In the genomic region with DNA sequence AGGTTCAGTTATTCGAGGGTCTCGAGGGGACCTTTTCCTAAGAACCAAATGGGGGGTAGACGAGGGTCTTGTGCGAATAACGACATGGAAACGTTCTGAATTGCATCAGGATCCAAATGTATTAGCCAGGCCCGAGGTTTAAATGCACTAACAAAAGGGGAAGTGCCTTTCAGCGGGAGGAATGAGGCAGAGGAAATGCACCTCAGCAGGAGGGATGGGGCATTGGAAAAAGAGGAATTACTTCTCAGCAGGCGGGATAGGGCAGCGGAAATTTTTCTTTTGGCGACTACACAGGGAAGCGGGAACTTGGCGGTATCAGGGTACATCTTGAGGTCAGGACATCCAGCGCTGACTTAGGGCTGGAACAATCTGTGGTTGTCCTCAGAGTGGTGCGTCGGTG, we compare ENCODE assay signal across 42 mouse cellular contexts. TPM values are rescaled to one million over a fixed set of nuclear protein-coding genes. Genes with fewer than 3 reads are reported as not detected.
"Had no signal": no experiment of that assay in that cellular context is flagged by ENCODE, and none has a peak within 500 bp of the region (broad histone marks: within the 10 kb centered on the region; RNA-seq: fewer than 3 reads in every experiment).

No protein-coding gene starts in this region.

RNA-seq across cellular contexts. Expression of a gene that starts 9.0 kb away (rescaled TPM):
- total RNA-seq: heart, postnatal 10 days; heart, postnatal 14 days; heart, postnatal 25 days; heart, postnatal 36 days; heart, postnatal 4 days; hematopoietic stem cell, adult 5-6 weeks; hindbrain, postnatal 0 days; layer of hippocampus, adult 18-20 months; layer of hippocampus, adult 2 months; layer of hippocampus, adult 8-10 months; layer of hippocampus, postnatal 10 days; layer of hippocampus, postnatal 14 days; layer of hippocampus, postnatal 25 days; layer of hippocampus, postnatal 36 days; left cerebral cortex, adult 18-20 months; left cerebral cortex, adult 2 months; left cerebral cortex, adult 8-10 months had no signal
- polyA plus RNA-seq: heart, embryonic 11.5 days; heart, embryonic 12.5 days; heart, embryonic 13.5 days; heart, embryonic 14.5 days; heart, embryonic 15.5 days; heart, embryonic 16.5 days; heart, postnatal 0 days; hindbrain, embryonic 10.5 days; hindbrain, embryonic 11.5 days; hindbrain, embryonic 12.5 days; hindbrain, embryonic 13.5 days; hindbrain, embryonic 14.5 days; hindbrain, embryonic 15.5 days; hindbrain, embryonic 16.5 days; hindbrain, postnatal 0 days; inflammation-experienced regulatory T-cells, adult 6 months; intestine, embryonic 14.5 days; intestine, embryonic 15.5 days; intestine, embryonic 16.5 days; intestine, postnatal 0 days; kidney, adult 2 months; kidney, embryonic 14.5 days; kidney, embryonic 15.5 days; kidney, embryonic 16.5 days; large intestine, adult 2 months had no signal

RNA-seq across cellular contexts. Expression of a gene that starts 53.4 kb away (rescaled TPM):
- total RNA-seq: heart, postnatal 10 days; heart, postnatal 14 days; heart, postnatal 25 days; heart, postnatal 36 days; heart, postnatal 4 days; hematopoietic stem cell, adult 5-6 weeks; hindbrain, postnatal 0 days; layer of hippocampus, adult 18-20 months; layer of hippocampus, adult 2 months; layer of hippocampus, adult 8-10 months; layer of hippocampus, postnatal 10 days; layer of hippocampus, postnatal 14 days; layer of hippocampus, postnatal 25 days; layer of hippocampus, postnatal 36 days; left cerebral cortex, adult 18-20 months; left cerebral cortex, adult 2 months; left cerebral cortex, adult 8-10 months had no signal
- polyA plus RNA-seq: heart, embryonic 11.5 days; heart, embryonic 12.5 days; heart, embryonic 13.5 days; heart, embryonic 14.5 days; heart, embryonic 15.5 days; heart, embryonic 16.5 days; heart, postnatal 0 days; hindbrain, embryonic 10.5 days; hindbrain, embryonic 11.5 days; hindbrain, embryonic 12.5 days; hindbrain, embryonic 13.5 days; hindbrain, embryonic 14.5 days; hindbrain, embryonic 15.5 days; hindbrain, embryonic 16.5 days; hindbrain, postnatal 0 days; inflammation-experienced regulatory T-cells, adult 6 months; intestine, embryonic 14.5 days; intestine, embryonic 15.5 days; intestine, embryonic 16.5 days; intestine, postnatal 0 days; kidney, adult 2 months; kidney, embryonic 14.5 days; kidney, embryonic 16.5 days; large intestine, adult 2 months had no signal

RNA-seq across cellular contexts. Expression of a gene that starts 59.9 kb away (rescaled TPM):
- total RNA-seq: heart, postnatal 10 days; heart, postnatal 14 days; heart, postnatal 25 days; heart, postnatal 36 days; heart, postnatal 4 days; hematopoietic stem cell, adult 5-6 weeks; hindbrain, postnatal 0 days; layer of hippocampus, adult 18-20 months; layer of hippocampus, adult 2 months; layer of hippocampus, adult 8-10 months; layer of hippocampus, postnatal 10 days; layer of hippocampus, postnatal 14 days; layer of hippocampus, postnatal 25 days; layer of hippocampus, postnatal 36 days; left cerebral cortex, adult 18-20 months; left cerebral cortex, adult 2 months; left cerebral cortex, adult 8-10 months had no signal
- polyA plus RNA-seq: heart, embryonic 11.5 days; heart, embryonic 12.5 days; heart, embryonic 13.5 days; heart, embryonic 14.5 days; heart, embryonic 15.5 days; heart, embryonic 16.5 days; heart, postnatal 0 days; hindbrain, embryonic 10.5 days; hindbrain, embryonic 11.5 days; hindbrain, embryonic 12.5 days; hindbrain, embryonic 13.5 days; hindbrain, embryonic 14.5 days; hindbrain, embryonic 15.5 days; hindbrain, embryonic 16.5 days; hindbrain, postnatal 0 days; inflammation-experienced regulatory T-cells, adult 6 months; intestine, embryonic 14.5 days; intestine, embryonic 15.5 days; intestine, embryonic 16.5 days; intestine, postnatal 0 days; kidney, adult 2 months; kidney, embryonic 14.5 days; kidney, embryonic 15.5 days; kidney, embryonic 16.5 days; kidney, postnatal 0 days; large intestine, adult 2 months had no signal
